Mouse (Mus musculus) midbrain, postnatal 0 days (tissue): ENCODE results near the gene Stoml1. TPM values are rescaled to one million over a fixed set of nuclear protein-coding genes. Genes with fewer than 3 reads are reported as not detected.

Source experiments
- ATAC-seq: fragments of 200-750 bp; cut with Nextera tagmentation; 2 replicates; pipeline ENCODE4 v1.8.0; 2017; ENCODE audit warnings: moderate number of reproducible peaks, mild to moderate bottlenecking, moderate TSS enrichment, moderate library complexity; ENCODE audit not compliant: low FRiP score
- DNase-seq: peaks from one replicate; pipeline ENCODE4 v3.0.0-alpha.2; 2015; ENCODE audit warnings: low spot score
- H3K27ac ChIP-seq: fragments of 300-500 bp; sonication (generic); 2 replicates; pipeline ENCODE4 v1.5.1; 2014; ENCODE audit warnings: low read depth, mild to moderate bottlenecking, low read length, mixed read lengths
- H3K27me3 ChIP-seq: fragments of 300-500 bp; sonication (generic); 2 replicates; pipeline ENCODE4 v1.6.1; 2014; ENCODE audit warnings: low read length, control low read depth, mixed read lengths; ENCODE audit not compliant: insufficient read depth
- H3K36me3 ChIP-seq: fragments of 300-500 bp; sonication (generic); 2 replicates; pipeline ENCODE4 v1.6.1; 2014; ENCODE audit warnings: low read length, control low read depth, mixed read lengths; ENCODE audit not compliant: insufficient read depth
- H3K4me1 ChIP-seq: fragments of 300-500 bp; sonication (generic); 2 replicates; pipeline ENCODE4 v1.6.1; 2014; ENCODE audit warnings: mild to moderate bottlenecking, control low read depth, antibody characterized with exemption, low read length, mixed read lengths; ENCODE audit not compliant: insufficient read depth
- H3K4me2 ChIP-seq: fragments of 300-500 bp; sonication (generic); 2 replicates; pipeline ENCODE4 v1.6.1; 2014; ENCODE audit warnings: low read depth, mild to moderate bottlenecking, low read length, mixed read lengths; ENCODE audit not compliant: poor library complexity, severe bottlenecking
- H3K4me3 ChIP-seq: fragments of 300-500 bp; sonication (generic); 2 replicates; pipeline ENCODE4 v1.5.1; 2014; ENCODE audit warnings: low read depth, mild to moderate bottlenecking, low read length, moderate library complexity
- H3K9ac ChIP-seq: fragments of 300-500 bp; sonication (generic); replicated peaks from 2 replicates; pipeline ENCODE4 v1.6.1; 2014; ENCODE audit warnings: mild to moderate bottlenecking, low read length, moderate library complexity, mixed read lengths; ENCODE audit not compliant: poor library complexity, severe bottlenecking
- H3K9me3 ChIP-seq: fragments of 300-500 bp; sonication (generic); 2 replicates; pipeline ENCODE4 v1.6.1; 2016; ENCODE audit warnings: low read length, control low read depth
- CTCF ChIP-seq: IDR thresholded peaks from 2 replicates; pipeline ENCODE4 v1.5.1; 2016; ENCODE audit warnings: antibody characterized with exemption, mild to moderate bottlenecking
- WGBS: fragments of 180-500 bp; shearing (Covaris S2); extraction: QIAGEN DNeasy Blood & Tissue Kit; methylation state at CpG from one replicate; pipeline ENCODE4 v1.1.7; 2014; 5-methylcytosine and 5-hydroxymethylcytosine counted together
- polyA plus RNA-seq: library from polyadenylated mRNA; unstranded; fragments of >200 nt; fragmentation: Nextera tagmentation; extraction: Ambion mirVana; gene quantifications from 2 replicates; pipeline ENCODE4 v1.2.1, GENCODE M21; 2015
- total RNA-seq: library from RNA; depleted of rRNA; stranded (reverse); fragments of >200 nt; gene quantifications from 2 replicates; pipeline ENCODE4 v1.2.3, GENCODE M21; 2014

Gene Stoml1
- total and polyA plus RNA-seq, 2 experiments from 2014 or later: 161 to 170 TPM

- H3K9me3 ChIP-seq: no peaks in the 10 kb centered on the region
- no peaks in the 10 kb centered on the region for H3K27me3 ChIP-seq
- peaks cover 37% of the 10 kb centered on the region for H3K36me3 ChIP-seq
- H3K4me3 ChIP-seq: no peak overlapping the region
- DNase-seq: no peak
- no peak for TF ChIP-seq CTCF
- H3K4me1 ChIP-seq: no peaks in the 10 kb centered on the region
- ATAC-seq: no peak
- H3K9ac ChIP-seq: no peak overlapping the region
- H3K4me2 ChIP-seq: no peak overlapping the region
- 52% methylated on average over 2 of the region's 2 CpGs for WGBS
- no peak overlapping the region for H3K27ac ChIP-seq
These were observed 2.1 kb downstream of the Stoml1 start for GRCm38 (mm10) chr9:58255105-58255504.

DNA sequence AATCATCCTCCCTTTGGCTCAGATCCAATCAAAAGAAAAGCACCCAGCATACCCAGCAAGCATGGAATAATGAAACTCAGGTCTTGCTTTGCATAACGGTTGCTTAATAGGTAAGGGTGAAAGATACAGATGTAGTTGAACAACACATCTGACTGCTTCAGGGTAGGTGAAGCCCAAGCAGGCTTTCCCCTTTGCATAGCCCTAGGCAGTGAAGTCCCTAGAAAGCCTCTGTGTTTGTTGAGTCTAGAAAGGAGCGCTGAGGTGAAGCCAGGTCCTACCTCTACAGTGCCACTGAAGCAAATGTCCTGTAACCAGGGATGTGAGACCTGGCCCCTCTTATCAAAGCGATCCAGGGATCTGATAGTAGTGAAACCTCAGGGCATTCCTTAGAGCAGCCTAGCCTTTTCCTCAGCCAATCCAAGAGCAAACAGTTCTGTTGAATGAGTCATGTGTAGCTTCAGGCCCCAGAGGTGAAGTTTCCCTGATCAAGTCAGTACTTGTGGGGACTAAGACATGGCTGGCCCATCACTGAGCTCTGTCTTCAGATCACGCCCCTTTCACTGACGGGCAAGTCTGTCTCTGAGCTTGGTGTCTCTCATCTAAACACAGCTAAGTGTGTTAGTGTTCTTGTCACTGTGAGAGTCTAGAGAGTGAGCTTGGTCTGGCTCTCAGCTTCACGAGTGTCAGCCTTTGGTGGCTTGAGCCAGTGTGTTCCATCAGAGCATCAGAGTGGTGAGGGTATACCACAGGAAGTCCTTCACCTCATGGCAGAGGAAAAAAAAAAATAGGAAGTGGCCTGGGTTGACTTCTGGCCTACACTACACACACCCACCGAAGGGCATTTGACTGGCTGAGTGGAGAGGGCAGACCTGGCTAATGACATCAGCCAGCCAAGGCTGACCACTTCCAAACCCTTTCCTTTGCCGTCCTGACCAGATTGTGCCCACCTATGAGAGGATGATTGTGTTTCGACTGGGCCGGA is 3.0 kb downstream of the Stoml1 start:
- Histone ChIP-seq H3K36me3 (peaks cover 44% of the 10 kb centered on the region), H3K9ac (no peak overlapping the region), H3K4me2 (no peak overlapping the region), H3K27ac (no peak overlapping the region), H3K27me3 (no peaks in the 10 kb centered on the region), H3K9me3 (no peaks in the 10 kb centered on the region), H3K4me3 (no peak overlapping the region), H3K4me1 (no peaks in the 10 kb centered on the region)
- ATAC-seq: no peak
- no peak for TF ChIP-seq CTCF
- no peak for DNase-seq
- WGBS: 92% methylated on average over 10 of the region's 10 CpGs

DNA sequence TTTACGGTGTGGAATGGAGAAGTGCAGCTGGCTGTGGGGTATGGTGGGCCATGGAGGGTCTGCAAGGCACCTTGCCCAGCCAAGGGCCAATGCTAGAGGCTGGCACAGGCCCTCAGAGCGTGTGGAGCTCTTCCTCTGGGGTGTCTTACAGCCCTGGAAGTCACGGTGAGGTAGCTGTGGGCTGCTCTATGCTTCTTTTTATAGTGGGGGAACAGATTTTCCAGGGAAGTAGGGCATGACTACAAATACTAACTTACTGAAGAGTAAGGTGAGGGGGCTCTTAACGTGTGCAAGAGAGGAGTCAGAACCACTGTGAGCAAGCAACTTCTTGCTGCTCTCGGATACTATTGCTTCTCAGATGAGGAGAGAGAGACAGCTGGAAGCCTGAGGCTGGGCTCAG is 9.5 kb downstream of the Stoml1 start:
- Histone ChIP-seq H3K4me3 (no peak overlapping the region), H3K27me3 (no peaks in the 10 kb centered on the region), H3K4me1 (no peaks in the 10 kb centered on the region), H3K27ac (no peak overlapping the region), H3K36me3 (peaks cover 43% of the 10 kb centered on the region), H3K9ac (no peak overlapping the region), H3K4me2 (no peak overlapping the region), H3K9me3 (no peaks in the 10 kb centered on the region)
- no peak for DNase-seq
- TF ChIP-seq CTCF: no peak
- 94% methylated on average over 5 of the region's 5 CpGs for WGBS
- ATAC-seq: no peak

- 77% methylated on average over 3 of the region's 3 CpGs for WGBS
- H3K36me3 ChIP-seq: peaks cover 21% of the 10 kb centered on the region
- H3K4me1 ChIP-seq: no peaks in the 10 kb centered on the region
- H3K9me3 ChIP-seq: no peaks in the 10 kb centered on the region
- no peaks in the 10 kb centered on the region for H3K27me3 ChIP-seq
- H3K27ac ChIP-seq: no peak overlapping the region
- no peak overlapping the region for H3K4me2 ChIP-seq
- no peak for TF ChIP-seq CTCF
- no peak overlapping the region for H3K9ac ChIP-seq
- ATAC-seq (no peak), DNase-seq (no peak)
- H3K4me3 ChIP-seq: no peak overlapping the region
These were observed 12.4 kb downstream of the Stoml1 start for GRCm38 (mm10) chr9:58265368-58265767.

GRCm38 (mm10) chr9:58266571-58267011 is 13.6 kb downstream of the Stoml1 start:
- ATAC-seq: no peak
- Histone ChIP-seq H3K4me1 (no peaks in the 10 kb centered on the region), H3K9me3 (no peaks in the 10 kb centered on the region), H3K27ac (no peak overlapping the region), H3K36me3 (peaks cover 13% of the 10 kb centered on the region), H3K4me3 (no peak overlapping the region), H3K9ac (no peak overlapping the region), H3K4me2 (no peak overlapping the region), H3K27me3 (no peaks in the 10 kb centered on the region)
- TF ChIP-seq CTCF: no peak
- DNase-seq: no peak
- 42% methylated on average over 4 of the region's 4 CpGs for WGBS

- WGBS: 67% methylated on average over 3 of the region's 3 CpGs
- Histone ChIP-seq H3K27me3 (no peaks in the 10 kb centered on the region), H3K4me3 (no peak overlapping the region), H3K9ac (no peak overlapping the region), H3K4me1 (no peaks in the 10 kb centered on the region), H3K4me2 (no peak overlapping the region), H3K9me3 (no peaks in the 10 kb centered on the region), H3K36me3 (peaks cover 9% of the 10 kb centered on the region; the same call in 1 of the 2 replicates), H3K27ac (no peak overlapping the region)
- DNase-seq: no peak
- no peak for ATAC-seq
- no peak for TF ChIP-seq CTCF
These were observed 14.1 kb downstream of the Stoml1 start for GRCm38 (mm10) chr9:58267046-58267445.
